Mouse (Mus musculus): ENCODE data around the gene Lgals7. TPM values are rescaled to one million over a fixed set of nuclear protein-coding genes. Genes with fewer than 3 reads are reported as not detected.

Gene Lgals7
- 1 to 10 TPM; 1.1 to 1.6 TPM for polyA plus RNA-seq (2017; shearing (Covaris generic))

- no peak for ATAC-seq
These were observed at the start of gene Lgals7 for GRCm38 (mm10) chr7:28863540-28863939. Lgals7 (plus strand) TSS chr7:28863853.

- ATAC-seq, result no peak
These were observed 49.2 kb upstream of the Lgals7 start for GRCm38 (mm10) chr7:28814306-28815034.

DNA sequence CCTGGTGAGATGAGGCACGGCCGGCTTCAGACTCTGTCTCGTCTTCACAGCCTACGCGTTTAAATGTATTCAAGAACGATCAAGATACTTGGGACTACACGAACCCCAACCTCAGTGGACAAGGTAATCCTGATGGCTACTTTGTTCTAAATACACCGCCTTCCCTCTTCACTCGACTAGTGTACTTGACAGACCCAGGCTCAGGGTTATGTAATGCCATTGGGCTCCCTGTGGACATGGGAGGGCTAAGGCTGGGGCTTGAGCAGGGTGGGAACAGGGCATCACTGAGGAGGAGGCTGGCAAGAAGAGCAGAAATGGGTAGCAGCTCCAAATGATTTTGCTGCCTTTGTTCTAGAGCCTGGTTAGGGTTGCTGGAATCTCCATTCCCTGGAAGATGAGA is 48.4 kb upstream of the Lgals7 start:
- ATAC-seq, result no peak

GRCm38 (mm10) chr7:28816201-28816600 is 47.5 kb upstream of the Lgals7 start:
- no peak for ATAC-seq

- ATAC-seq, result no peak
These were observed 46.7 kb upstream of the Lgals7 start for GRCm38 (mm10) chr7:28816920-28817319.

DNA sequence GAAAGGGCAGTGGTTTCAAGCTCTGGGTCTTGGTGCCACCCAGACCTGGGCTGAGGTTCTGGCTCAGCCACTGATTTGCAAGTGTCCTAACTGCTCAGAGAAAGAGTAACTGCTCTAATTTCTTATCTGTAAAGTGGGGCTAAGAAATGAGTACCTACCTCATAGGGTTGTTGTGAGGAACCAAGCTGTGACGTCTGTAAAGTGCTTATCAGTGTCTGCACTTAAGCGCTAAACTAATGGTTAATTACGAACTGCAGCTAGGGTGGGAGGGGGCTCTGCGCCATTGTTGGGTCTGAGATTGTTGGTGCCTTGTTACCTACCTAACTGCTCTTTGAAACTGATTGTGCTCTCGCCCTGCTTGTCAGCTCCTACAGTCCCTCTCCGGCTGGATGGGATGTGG is 46.1 kb upstream of the Lgals7 start:
- no peak for ATAC-seq

DNA sequence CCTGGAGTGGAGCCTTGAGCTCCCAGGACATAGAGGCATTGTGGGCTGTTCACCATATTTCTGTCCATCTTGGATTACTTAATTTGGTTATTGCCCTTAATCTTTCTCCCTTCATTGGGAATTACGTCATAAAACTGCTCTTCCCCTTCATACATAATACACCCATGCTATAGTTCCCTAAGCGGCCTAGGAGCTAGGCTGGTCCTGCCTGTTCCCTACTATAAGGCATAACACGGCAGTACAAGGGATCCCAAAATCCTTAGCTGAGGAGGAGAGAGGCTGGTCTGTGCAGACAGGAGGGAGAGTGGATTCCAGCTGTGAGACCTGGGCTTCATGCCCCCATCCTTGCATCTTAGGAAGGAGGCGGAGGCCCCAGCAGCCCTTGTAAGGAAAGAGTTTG is 45.7 kb upstream of the Lgals7 start:
- ATAC-seq, result no peak

GRCm38 (mm10) chr7:28818436-28818835 is 45.2 kb upstream of the Lgals7 start:
- no peak for ATAC-seq

- ATAC-seq, result no peak
These were observed 44.7 kb upstream of the Lgals7 start for GRCm38 (mm10) chr7:28818861-28819452.

DNA sequence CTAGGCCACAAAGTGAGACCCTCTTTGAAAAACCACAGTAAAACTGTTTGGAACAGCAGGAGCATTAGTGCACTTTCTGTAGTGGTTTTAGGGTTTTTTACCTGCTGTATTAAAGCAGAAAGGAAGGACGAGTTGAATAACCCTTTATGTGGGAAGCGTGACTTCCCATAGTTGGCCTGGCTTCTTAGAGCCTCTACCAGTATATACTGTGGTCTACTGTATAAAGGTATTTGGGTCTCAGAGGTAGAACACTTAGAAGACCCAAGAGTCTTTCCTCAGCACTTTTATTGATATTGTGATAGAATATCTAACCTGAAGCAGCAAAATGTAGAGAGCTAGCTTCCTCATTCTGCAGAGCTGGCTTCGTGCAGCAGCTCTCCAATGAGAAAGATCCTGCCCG is 44.1 kb upstream of the Lgals7 start:
- no peak for ATAC-seq

DNA sequence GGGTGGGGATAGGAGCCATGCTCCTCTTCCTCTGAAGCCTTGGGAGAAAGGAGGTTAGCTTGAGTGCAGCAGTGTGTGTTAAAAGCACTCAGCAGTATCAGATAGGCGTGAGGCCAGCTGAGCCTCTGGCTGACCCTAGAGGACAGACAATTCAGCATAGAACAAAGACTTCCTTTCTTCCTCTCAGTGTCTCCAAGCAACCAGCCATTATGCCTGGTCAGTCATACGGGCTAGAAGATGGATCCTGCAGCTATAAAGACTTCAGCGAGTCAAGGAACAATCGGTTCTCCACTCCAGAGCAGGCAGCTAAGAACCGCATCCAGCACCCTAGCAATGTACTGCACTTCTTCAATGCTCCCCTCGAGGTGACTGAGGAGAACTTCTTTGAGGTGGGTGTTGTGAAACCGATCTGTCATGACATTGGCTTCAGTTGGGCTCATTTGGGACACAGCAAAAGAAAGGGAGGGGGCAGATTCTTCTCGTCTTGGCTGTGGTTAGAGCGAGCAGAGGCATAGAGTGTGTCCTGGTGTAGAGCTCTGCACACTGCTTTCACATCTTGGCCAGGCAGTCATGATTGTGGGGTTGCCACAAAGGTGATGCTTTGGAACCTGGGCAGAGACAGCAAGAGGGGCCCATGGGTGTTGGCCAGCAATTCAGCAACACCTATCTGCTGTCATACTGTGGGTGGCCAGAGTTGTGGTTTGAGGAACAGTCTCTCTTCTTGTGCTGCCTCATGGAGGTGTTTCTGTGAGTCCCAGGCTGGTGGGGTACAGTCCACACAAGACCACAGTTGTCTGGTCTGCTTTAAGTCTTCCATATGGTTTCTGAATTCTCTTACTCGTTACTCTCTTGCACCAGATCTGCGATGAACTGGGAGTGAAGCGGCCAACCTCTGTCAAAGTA is 43.0 kb upstream of the Lgals7 start:
- no peak for ATAC-seq

- ATAC-seq, result peak; percentile 39
These were observed 42.3 kb upstream of the Lgals7 start for GRCm38 (mm10) chr7:28821261-28821831.

DNA sequence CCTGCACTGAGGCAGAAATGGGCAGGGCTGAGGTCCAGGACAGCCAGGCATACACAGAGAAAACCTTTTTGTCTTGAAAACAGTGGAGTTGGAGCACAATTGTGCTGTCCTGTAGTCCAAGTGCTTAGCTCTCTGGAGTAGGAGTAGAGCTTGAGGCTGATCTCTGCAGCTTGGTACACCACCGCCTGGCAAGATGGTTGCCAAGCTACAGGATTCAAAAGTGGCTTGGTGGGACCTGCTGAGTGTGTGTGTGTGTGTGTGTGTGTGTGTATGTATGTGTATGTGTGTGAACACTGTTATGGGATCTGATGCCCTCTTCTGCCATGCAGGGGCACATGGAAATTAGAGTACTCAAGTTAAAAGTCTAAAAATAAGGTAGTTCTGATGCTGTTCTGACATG is 41.1 kb upstream of the Lgals7 start:
- ATAC-seq, result no peak

DNA sequence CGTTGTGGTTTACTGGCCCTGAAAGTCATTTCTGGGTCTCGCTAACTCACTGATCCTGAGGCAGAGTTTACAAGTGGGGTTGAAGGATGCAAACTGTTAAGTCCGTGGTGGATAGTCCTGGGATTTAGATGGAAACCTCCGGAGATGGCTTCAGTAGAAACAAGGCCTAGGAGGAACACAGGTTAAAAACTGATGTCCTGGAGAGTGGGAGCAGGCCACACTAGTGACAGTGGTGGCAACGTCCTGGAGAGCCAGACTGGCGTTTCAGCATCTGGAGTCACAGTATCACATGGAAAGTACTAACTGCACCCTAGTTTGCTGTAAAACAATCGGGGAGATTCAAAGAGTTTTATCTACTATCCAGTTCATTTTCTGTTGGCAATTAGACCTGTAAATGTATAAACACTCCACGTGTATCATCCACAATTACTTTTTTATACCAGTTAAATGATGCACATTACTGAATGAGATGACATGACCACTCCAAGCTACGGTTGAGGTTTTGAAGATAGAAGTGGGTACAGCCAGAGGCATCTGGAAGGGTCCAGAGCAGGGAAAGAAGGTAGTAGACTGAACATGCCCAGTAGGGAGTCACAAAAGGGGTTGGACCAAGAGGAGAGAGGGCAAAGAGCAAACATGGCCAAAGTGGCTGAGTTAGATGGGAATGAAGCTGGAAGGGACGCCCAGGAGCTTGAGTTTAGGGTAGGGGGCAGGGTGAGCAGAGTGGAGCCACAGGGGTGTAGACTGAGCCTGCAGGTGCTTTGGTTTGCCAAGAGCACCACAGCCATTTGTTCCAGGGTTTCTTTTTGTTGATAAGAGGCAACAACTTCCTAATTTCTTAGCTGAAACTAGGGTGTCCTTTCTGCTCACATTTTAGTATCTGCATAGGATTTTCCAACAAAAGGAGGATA is 40.4 kb upstream of the Lgals7 start:
- no peak for ATAC-seq

GRCm38 (mm10) chr7:28823932-28824331 is 39.7 kb upstream of the Lgals7 start:
- ATAC-seq, result no peak

DNA sequence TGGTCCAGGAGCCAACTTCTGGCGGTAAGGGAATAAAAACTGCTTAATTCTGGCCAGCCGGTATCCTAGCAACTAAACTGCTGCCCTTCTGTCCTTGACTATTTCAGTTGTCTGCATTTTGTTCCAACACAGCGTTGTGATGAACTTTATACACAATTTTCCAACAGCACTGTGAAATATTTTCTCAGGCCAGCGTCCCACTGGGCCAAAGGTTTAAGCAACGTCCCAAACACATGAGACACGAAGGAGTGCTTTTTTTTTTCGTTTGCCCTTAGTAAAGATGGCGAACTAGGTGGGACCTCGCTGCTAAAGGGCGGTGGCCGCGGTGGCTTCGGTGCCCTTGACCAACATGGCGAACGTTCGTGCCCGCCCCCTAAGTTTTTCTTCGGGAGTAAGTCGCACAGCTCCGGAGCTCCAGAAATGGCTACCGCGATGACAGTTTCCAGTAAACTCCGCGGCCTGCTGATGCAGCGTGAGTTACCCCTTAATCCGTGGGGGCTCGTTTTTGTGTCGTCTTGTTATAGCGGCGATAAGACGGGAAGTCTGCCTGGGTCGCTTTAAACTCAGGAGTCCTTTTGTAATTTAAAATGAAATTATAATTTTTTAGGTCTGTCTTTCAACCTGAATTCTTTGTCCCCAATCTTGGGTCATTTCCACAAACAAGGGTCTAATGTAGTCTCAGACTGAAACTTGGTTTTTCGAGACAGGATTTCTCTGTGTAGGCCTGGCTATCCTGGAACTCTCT is 38.5 kb upstream of the Lgals7 start, which contains the start of gene Ech1:
Gene Ech1 (plus strand): TSS at position 277 of the 745 bp plus-strand sequence.
- peak; percentile 88 for ATAC-seq

- ATAC-seq, result no peak
These were observed 37.8 kb upstream of the Lgals7 start for GRCm38 (mm10) chr7:28825686-28826401.

DNA sequence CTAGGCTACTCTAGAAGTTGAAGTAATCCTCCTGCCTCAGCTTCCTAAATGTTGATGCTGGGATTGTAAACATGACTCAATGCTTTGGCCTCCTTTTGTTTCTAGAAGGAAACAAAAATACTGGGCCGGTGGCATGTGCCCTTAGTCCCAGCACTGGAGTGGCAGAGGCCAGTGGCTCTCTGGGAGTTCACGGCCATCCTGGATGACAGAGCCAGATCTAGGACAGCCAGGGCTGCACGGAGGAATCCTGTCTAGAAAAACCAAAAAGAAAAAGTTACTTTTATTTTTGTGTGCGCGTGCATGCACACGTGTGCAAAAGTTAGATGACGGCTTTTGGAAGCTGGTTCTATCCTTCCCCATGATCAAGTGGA is 37.3 kb upstream of the Lgals7 start:
- no peak for ATAC-seq

DNA sequence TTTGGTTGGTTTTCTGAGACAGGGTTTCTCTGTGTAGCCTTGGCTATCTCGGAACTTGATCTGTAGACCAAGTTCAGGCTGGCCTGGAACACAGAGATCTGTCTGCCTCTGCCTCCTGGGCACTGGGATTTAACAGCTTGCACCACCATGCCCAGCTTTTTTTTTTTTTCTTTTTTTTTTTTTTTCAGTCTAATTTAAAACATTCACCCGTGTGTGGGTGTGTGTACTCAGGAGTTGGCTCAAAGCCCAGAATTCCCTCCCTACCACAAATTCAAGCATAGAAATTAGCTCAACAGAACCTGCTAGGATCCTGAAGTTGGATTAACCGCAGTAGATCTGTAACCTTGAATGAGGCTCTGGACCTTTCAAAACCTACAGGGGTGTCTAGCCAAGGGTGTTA is 36.3 kb upstream of the Lgals7 start:
- ATAC-seq, result no peak

- no peak for ATAC-seq
These were observed 33.8 kb upstream of the Lgals7 start for GRCm38 (mm10) chr7:28829821-28830220.

- no peak for ATAC-seq
These were observed 32.7 kb upstream of the Lgals7 start for GRCm38 (mm10) chr7:28830981-28831380.
